Mouse (Mus musculus) heart, postnatal 0 days (tissue): Measurements from ENCODE around the gene Lama4.

Experiments used
- CTCF ChIP-seq: IDR thresholded peaks from 2 replicates; pipeline ENCODE4 v1.5.1; 2016; ENCODE audit warnings: antibody characterized with exemption, control low read depth, low read depth
- EP300 ChIP-seq: IDR thresholded peaks from 2 replicates; pipeline ENCODE4 v1.6.1; 2016; ENCODE audit warnings: antibody characterized with exemption, low read depth

DNA sequence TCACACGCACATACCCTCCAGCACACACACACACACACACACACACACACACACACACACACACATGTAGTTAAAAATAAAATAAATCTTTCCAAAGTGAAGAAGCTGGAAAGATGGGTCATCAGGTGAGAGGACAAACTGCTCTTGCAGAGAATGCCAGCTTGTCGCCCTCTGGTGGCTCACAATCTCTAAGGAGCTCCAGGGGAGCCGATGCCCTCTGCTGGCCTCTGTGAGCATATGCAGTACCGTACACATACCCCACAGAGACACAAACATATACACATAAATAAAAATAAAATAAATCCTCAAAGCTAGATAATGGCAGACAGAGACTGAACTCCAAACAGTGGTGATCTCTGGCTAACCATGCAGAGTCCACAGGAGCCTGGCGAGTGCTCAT lies 99.4 kb downstream of the Lama4 start:
- TF ChIP-seq CTCF = peak; percentile 65
- TF ChIP-seq EP300 = no peak
